Mouse (Mus musculus) C2C12 (cell line): ENCODE measurements around the gene Senp3.

Experiments used
- CTCF ChIP-seq: IDR thresholded peaks from one replicate; pipeline ENCODE4 v1.5.1; 2011; ENCODE audit not compliant: control insufficient read depth, insufficient read depth, insufficient read length
- MAX ChIP-seq: IDR thresholded peaks from one replicate; pipeline ENCODE4 v1.6.1; 2011; ENCODE audit warnings: mild to moderate bottlenecking, control low read depth

GRCm38 (mm10) chr11:69709554-69710446, 27.9 kb upstream of the Senp3 start:
- no peak for TF ChIP-seq CTCF
- TF ChIP-seq MAX, result no peak
